ENCODE assay signal across 7 mouse cellular contexts in the genomic region with DNA sequence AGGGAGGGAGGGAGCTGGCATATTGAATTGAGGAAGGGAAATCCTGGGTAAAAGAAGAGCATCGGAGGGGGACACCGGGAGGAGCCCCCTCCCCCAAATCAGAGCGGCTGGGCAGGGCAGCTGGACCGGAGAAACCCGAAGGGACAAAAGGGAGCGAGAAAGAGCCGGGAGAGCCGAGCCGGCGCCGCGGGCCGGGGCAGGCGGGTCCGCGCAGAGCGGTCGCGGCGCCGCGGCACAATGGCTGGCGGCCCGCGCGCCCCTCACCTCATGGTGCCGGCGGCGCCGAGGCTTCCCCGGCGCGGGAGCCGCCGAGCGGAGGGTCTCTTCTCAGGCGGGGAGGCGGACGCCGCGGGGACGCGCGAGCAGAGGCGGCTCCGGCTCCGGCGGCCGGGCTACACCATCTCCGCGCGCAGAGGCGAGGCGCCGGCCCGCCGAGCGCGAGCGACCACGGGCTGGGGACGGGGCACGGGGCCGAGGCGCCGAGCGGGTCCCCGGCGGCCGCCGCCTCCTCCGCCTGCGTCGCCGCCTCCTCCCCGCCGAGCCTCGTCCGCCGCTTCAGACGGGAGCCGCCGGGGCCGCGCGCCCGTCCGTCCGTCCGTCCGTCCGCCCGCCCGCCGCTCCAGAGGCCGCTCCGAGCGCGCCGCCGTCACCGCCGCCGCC. TPM values are rescaled to one million over a fixed set of nuclear protein-coding genes. Genes with fewer than 3 reads are reported as not detected.
A peak's percentile ranks its signal among the peaks of the same experiment; 100 is the strongest.
DNase-seq lines count a peak whose midpoint lies in the region; ATAC-seq and TF ChIP-seq lines count a peak whose summit lies in the region.

No protein-coding gene starts in this region.

- H3K36me3 ChIP-seq in forebrain, embryonic 11.5 days (ENCODE audit: control insufficient read depth, insufficient read depth, low read length), result no peaks in the 10 kb centered on the region
- no peaks in the 10 kb centered on the region for H3K36me3 ChIP-seq in intestine, embryonic 15.5 days
- peaks cover 14% of the 10 kb centered on the region; the same call in 1 of the 2 replicates for H3K36me3 ChIP-seq in midbrain, embryonic 12.5 days

- intact Hi-C loops in left cerebral cortex, adult 2 months (cut with DNase I), result loop anchor here (1.0 to 2.0 kb wide), 4 partner anchors 25 to 131 kb away; no protein-coding TSS in a partner anchor

- H3K4me2 ChIP-seq in forebrain, embryonic 11.5 days (ENCODE audit: low read depth, low read length, severe bottlenecking), result peak overlapping the region; percentile 86
- peak overlapping the region; percentile 65 for H3K4me2 ChIP-seq in intestine, embryonic 15.5 days (replicated peaks)
- H3K4me2 ChIP-seq in midbrain, embryonic 12.5 days (replicated peaks), result peak overlapping the region; percentile 56

- H3K4me1 ChIP-seq in forebrain, embryonic 11.5 days (replicated peaks; ENCODE audit: control insufficient read depth, insufficient read depth, low read length), result peaks cover 3% of the 10 kb centered on the region; the same call in 1 of the 2 replicates
- H3K4me1 ChIP-seq in intestine, embryonic 15.5 days (replicated peaks), result 0 out of 2 replicates have a peak, but pooled peaks cover 4% of the 10 kb centered on the region
- H3K4me1 ChIP-seq in midbrain, embryonic 12.5 days, result peaks cover 19% of the 10 kb centered on the region

- ATAC-seq in forebrain, embryonic 11.5 days (replicated peaks; ENCODE audit: low FRiP score), result peak; percentile 73
- peak; percentile 78 for ATAC-seq in intestine, embryonic 15.5 days
- ATAC-seq in midbrain, embryonic 12.5 days (ENCODE audit: low FRiP score, low read depth), result peak; percentile 75

- peak overlapping the region; percentile 82 for H3K4me3 ChIP-seq in left cerebral cortex, adult 2 months
- H3K4me3 ChIP-seq in forebrain, embryonic 11.5 days (ENCODE audit: low read depth, low read length), result peak overlapping the region; percentile 92
- H3K4me3 ChIP-seq in intestine, embryonic 15.5 days (replicated peaks), result peak overlapping the region; percentile 93
- H3K4me3 ChIP-seq in midbrain, embryonic 12.5 days, result peak overlapping the region; percentile 95

- WGBS in forebrain, embryonic 11.5 days, result 0% methylated on average over 18 of the region's 104 CpGs
- WGBS in intestine, embryonic 15.5 days, result under 1% methylated on average over 90 of the region's 104 CpGs
- 1% methylated on average over 34 of the region's 104 CpGs for WGBS in midbrain, embryonic 12.5 days

- peak overlapping the region; percentile 97 for H3K9ac ChIP-seq in forebrain, embryonic 11.5 days (ENCODE audit: low read length)
- H3K9ac ChIP-seq in intestine, embryonic 15.5 days, result peak overlapping the region; percentile 85
- peak overlapping the region; percentile 99 for H3K9ac ChIP-seq in midbrain, embryonic 12.5 days (replicated peaks)

- DNase-seq in left cerebral cortex, adult 2 months (ENCODE audit: extremely low spot score in 1 of 2, low spot score in 2 of 2), result peak in 1 of 2 experiments; percentile 21
- no peak for DNase-seq in left cerebral cortex, adult 11 months (ENCODE audit: low spot score)
- DNase-seq in brain, embryonic 14.5 days (ENCODE audit: low read depth), result peak; percentile 51
- peak; percentile 80 for DNase-seq in forebrain, embryonic 11.5 days (ENCODE audit: low spot score)
- DNase-seq in thymus, postnatal 25 days, result peak; percentile 5

- no peaks in the 10 kb centered on the region for H3K9me3 ChIP-seq in forebrain, embryonic 11.5 days (ENCODE audit: control insufficient read depth, low read length)
- no peaks in the 10 kb centered on the region for H3K9me3 ChIP-seq in intestine, embryonic 15.5 days
- H3K9me3 ChIP-seq in midbrain, embryonic 12.5 days, result no peaks in the 10 kb centered on the region

- no peaks in the 10 kb centered on the region for H3K27me3 ChIP-seq in forebrain, embryonic 11.5 days (ENCODE audit: control insufficient read depth, insufficient read depth, low read length)
- no peaks in the 10 kb centered on the region for H3K27me3 ChIP-seq in intestine, embryonic 15.5 days (replicated peaks)
- H3K27me3 ChIP-seq in midbrain, embryonic 12.5 days, result no peaks in the 10 kb centered on the region

- TF ChIP-seq CTCF in left cerebral cortex, adult 2 months (IDR thresholded peaks at IDR 0.05), result no peak
- TF ChIP-seq CTCF in brain, embryonic 14.5 days (IDR thresholded peaks at IDR 0.05; ENCODE audit: borderline replicate concordance, extremely low read depth, insufficient read depth, insufficient read length), result no peak

- 0 out of 2 replicates have a peak, but pooled peaks have one; percentile 25 for TF ChIP-seq POLR2A in brain, embryonic 14.5 days (IDR thresholded peaks at IDR 0.05; ENCODE audit: borderline replicate concordance, extremely low read depth, insufficient read depth, insufficient read length, poor library complexity, severe bottlenecking)

- H3K27ac ChIP-seq in left cerebral cortex, adult 2 months, result peak overlapping the region; percentile 88
- H3K27ac ChIP-seq in forebrain, embryonic 11.5 days (ENCODE audit: low read depth, low read length), result peak overlapping the region; percentile 97
- peak overlapping the region; percentile 89 for H3K27ac ChIP-seq in intestine, embryonic 15.5 days
- peak overlapping the region; percentile 99 for H3K27ac ChIP-seq in midbrain, embryonic 12.5 days (replicated peaks)

RNA-seq across cellular contexts. Expression of gene Enah, which starts 0.4 kb away (rescaled TPM):
- total RNA-seq in left cerebral cortex, adult 2 months (2021), result 100 to 1,000 TPM; 161 to 168 TPM
- 79.5 and 122 TPM in 2 replicates for polyA plus RNA-seq in brain, embryonic 14.5 days (2012; rRNA removed)
- polyA plus RNA-seq in forebrain, embryonic 11.5 days (2014; fragmentation: Nextera tagmentation; extraction: Ambion mirVana), result 40.8 and 42.4 TPM in 2 replicates
- polyA plus RNA-seq in intestine, embryonic 15.5 days (2015; fragmentation: Nextera tagmentation; extraction: Ambion mirVana), result 12.3 and 13.4 TPM in 2 replicates
- 41.4 and 42.1 TPM in 2 replicates for polyA plus RNA-seq in midbrain, embryonic 12.5 days (2016; fragmentation: Nextera tagmentation; extraction: Ambion mirVana)
